Mouse (Mus musculus) thymus, adult 2 months (tissue): ENCODE results near the gene Nfkbid. TPM values are rescaled to one million over a fixed set of nuclear protein-coding genes. Genes with fewer than 3 reads are reported as not detected.
"Not testable (repeated sequence)": the region's sequence is repeated elsewhere in the genome, so short reads cannot be mapped to it uniquely, and the experiment has no call there.

Source experiments
- DNase-seq: peaks from one replicate; pipeline ENCODE4 v3.0.0; 2021
- H3K27ac ChIP-seq: fragments of 200-500 bp; 2 replicates; pipeline ENCODE4 v1.5.1; 2012; ENCODE audit warnings: low read length, control low read depth; ENCODE audit not compliant: control insufficient read depth, insufficient read depth
- H3K27me3 ChIP-seq: fragments of 200-500 bp; 2 replicates; pipeline ENCODE4 v1.6.1; 2012; ENCODE audit warnings: mild to moderate bottlenecking, low read length, moderate library complexity, mixed read lengths; ENCODE audit not compliant: control insufficient read depth, insufficient read depth
- H3K36me3 ChIP-seq: fragments of 200-500 bp; 2 replicates; pipeline ENCODE4 v1.6.1; 2012; ENCODE audit warnings: mild to moderate bottlenecking, low read length, moderate library complexity; ENCODE audit not compliant: control insufficient read depth, insufficient read depth
- H3K4me1 ChIP-seq: fragments of 200-500 bp; replicated peaks from 2 replicates; pipeline ENCODE4 v1.6.1; 2012; ENCODE audit warnings: low read length; ENCODE audit not compliant: control insufficient read depth, insufficient read depth
- H3K4me3 ChIP-seq: fragments of 200-500 bp; 2 replicates; pipeline ENCODE4 v1.5.1; 2012; ENCODE audit warnings: mild to moderate bottlenecking, low read length, control low read depth, moderate library complexity; ENCODE audit not compliant: control insufficient read depth, insufficient read depth
- CTCF ChIP-seq: fragments of 200-500 bp; IDR thresholded peaks from 2 replicates; pipeline ENCODE4 v1.5.1; 2012; ENCODE audit warnings: mild to moderate bottlenecking, control low read depth, low read length, moderate library complexity, borderline replicate concordance; ENCODE audit not compliant: control insufficient read depth, poor library complexity, insufficient read depth; ENCODE audit errors: extremely low read depth
- POLR2A ChIP-seq: fragments of 200-500 bp; IDR thresholded peaks from 2 replicates; pipeline ENCODE4 v1.6.1; 2012; ENCODE audit warnings: mild to moderate bottlenecking, low read length, control low read depth, moderate library complexity; ENCODE audit not compliant: control insufficient read depth, poor library complexity, insufficient read depth; ENCODE audit errors: extremely low read depth
- WGBS: fragments of 180-500 bp; shearing (Covaris S2); methylation state at CpG from one replicate; pipeline ENCODE4 v1.1.7; 2018; 5-methylcytosine and 5-hydroxymethylcytosine counted together
- polyA plus RNA-seq: library from polyadenylated mRNA; depleted of rRNA; stranded (reverse); fragments of >200 nt; gene quantifications from 2 replicates; pipeline ENCODE4 v1.2.3, GENCODE M21; 2012; rRNA removed

The Nfkbid gene
- polyA plus RNA-seq, 1 experiment, result 77.4 TPM

GRCm38 (mm10) chr7:30472411-30472810 is 50.9 kb downstream of the Nfkbid start:
- H3K36me3 ChIP-seq, result no peaks in the 10 kb centered on the region
- DNase-seq, result peak; percentile 58
- no peaks in the 10 kb centered on the region; the same call in 1 of the 2 replicates for H3K27me3 ChIP-seq
- H3K4me3 ChIP-seq, result no peak overlapping the region
- no peak overlapping the region for H3K27ac ChIP-seq
- WGBS, result 51% methylated on average over 5 of the region's 5 CpGs
- TF ChIP-seq POLR2A (no peak), CTCF (peak; percentile 67; the same call in 1 of the 2 replicates)
- no peaks in the 10 kb centered on the region for H3K4me1 ChIP-seq

- no peaks in the 10 kb centered on the region for H3K36me3 ChIP-seq
- no peak overlapping the region for H3K4me3 ChIP-seq
- TF ChIP-seq POLR2A (no peak), CTCF (no peak)
- H3K27me3 ChIP-seq, result no peaks in the 10 kb centered on the region; the same call in 1 of the 2 replicates
- WGBS, result 70% methylated on average over 4 of the region's 4 CpGs
- no peaks in the 10 kb centered on the region for H3K4me1 ChIP-seq
- DNase-seq, result no peak
- H3K27ac ChIP-seq, result no peak overlapping the region
Observed at GRCm38 (mm10) chr7:30474999-30475398, 53.5 kb downstream of the Nfkbid start.

GRCm38 (mm10) chr7:30476136-30476535 is 54.6 kb downstream of the Nfkbid start:
- H3K4me3 ChIP-seq, DNase-seq, H3K4me1 ChIP-seq, H3K27ac ChIP-seq, H3K27me3 ChIP-seq, H3K36me3 ChIP-seq: not testable (repeated sequence)
- WGBS, result 84% methylated on average over 7 of the region's 7 CpGs

- Histone ChIP-seq H3K36me3 (no peaks in the 10 kb centered on the region), H3K27me3 (no peaks in the 10 kb centered on the region), H3K27ac (no peak overlapping the region), H3K4me3 (no peak overlapping the region), H3K4me1 (no peaks in the 10 kb centered on the region)
- DNase-seq, result no peak
- 21% methylated on average over 31 of the region's 32 CpGs for WGBS
- no peak for TF ChIP-seq CTCF
- no peak for TF ChIP-seq POLR2A
Observed at GRCm38 (mm10) chr7:30477415-30478381, 56.2 kb downstream of the Nfkbid start.

Other genes with a start within 250 kb of the Nfkbid start
- 28.1 and 85.8 TPM in 2 replicates for gene Cox7a1, start 237.6 kb upstream of the Nfkbid start, polyA plus RNA-seq
- gene Capns1, start 222.9 kb upstream of the Nfkbid start, polyA plus RNA-seq, result 565 and 739 TPM in 2 replicates
- 131 and 157 TPM in 2 replicates for gene Polr2i, start 189.8 kb upstream of the Nfkbid start, polyA plus RNA-seq
- 42.4 and 47.1 TPM in 2 replicates for gene Tbcb, start 189.5 kb upstream of the Nfkbid start, polyA plus RNA-seq
- gene Ovol3, start 186.0 kb upstream of the Nfkbid start, polyA plus RNA-seq, result 0.66 and 1.4 TPM in 2 replicates
- gene Thap8, start 141.6 kb upstream of the Nfkbid start, polyA plus RNA-seq, result 0.17 and 0.26 TPM in 2 replicates
- 54.1 and 66.9 TPM in 2 replicates for gene Wdr62, start 141.3 kb upstream of the Nfkbid start, polyA plus RNA-seq
- 2.9 and 3.3 TPM in 2 replicates for gene Clip3, start 130.0 kb upstream of the Nfkbid start, polyA plus RNA-seq
- gene Alkbh6, start 113.0 kb upstream of the Nfkbid start, polyA plus RNA-seq, result 159 and 192 TPM in 2 replicates
- gene Syne4, start 106.9 kb upstream of the Nfkbid start, polyA plus RNA-seq, result 15.4 and 16.8 TPM in 2 replicates
- gene E130208F15Rik, start 100.0 kb upstream of the Nfkbid start, polyA plus RNA-seq, result 0.74 and 0.93 TPM in 2 replicates
- 26.9 and 31.7 TPM in 2 replicates for gene Sdhaf1, start 97.8 kb upstream of the Nfkbid start, polyA plus RNA-seq
- gene Lrfn3, start 59.0 kb upstream of the Nfkbid start, polyA plus RNA-seq, result 0.78 and 1.1 TPM in 2 replicates
- gene Tyrobp, start 8.0 kb upstream of the Nfkbid start, polyA plus RNA-seq, result 273 and 417 TPM in 2 replicates
- gene Hcst, start 1.9 kb upstream of the Nfkbid start, polyA plus RNA-seq, result 212 and 279 TPM in 2 replicates
- gene Aplp1, start 23.8 kb downstream of the Nfkbid start, polyA plus RNA-seq, result 5.9 and 6.0 TPM in 2 replicates
- 0.05 and 0.15 TPM in 2 replicates for gene Kirrel2, start 36.0 kb downstream of the Nfkbid start, polyA plus RNA-seq
- gene Nphs1, start 36.6 kb downstream of the Nfkbid start, polyA plus RNA-seq, result 0.19 and 0.38 TPM in 2 replicates
- gene Prodh2, start 71.9 kb downstream of the Nfkbid start, polyA plus RNA-seq, result 0.13 and 0.62 TPM in 2 replicates
- 156 and 176 TPM in 2 replicates for gene Arhgap33, start 113.3 kb downstream of the Nfkbid start, polyA plus RNA-seq
- 30.0 and 89.6 TPM in 2 replicates for gene Hspb6, start 130.4 kb downstream of the Nfkbid start, polyA plus RNA-seq
- gene Proser3, start 130.6 kb downstream of the Nfkbid start, polyA plus RNA-seq, result 36.1 and 36.3 TPM in 2 replicates
- 73.0 and 78.6 TPM in 2 replicates for gene Lin37, start 138.1 kb downstream of the Nfkbid start, polyA plus RNA-seq
- gene U2af1l4, start 141.6 kb downstream of the Nfkbid start, polyA plus RNA-seq, result 81.5 and 84.2 TPM in 2 replicates
- gene Gm49396, start 141.6 kb downstream of the Nfkbid start, polyA plus RNA-seq, result 7.3 and 8.8 TPM in 2 replicates
- 130 and 176 TPM in 2 replicates for gene Psenen, start 141.9 kb downstream of the Nfkbid start, polyA plus RNA-seq
- 26.1 and 31.7 TPM in 2 replicates for gene Igflr1, start 143.7 kb downstream of the Nfkbid start, polyA plus RNA-seq
- 161 and 171 TPM in 2 replicates for gene Kmt2b, start 167.0 kb downstream of the Nfkbid start, polyA plus RNA-seq
- gene Zbtb32, start 177.2 kb downstream of the Nfkbid start, polyA plus RNA-seq, result 1.9 and 3.2 TPM in 2 replicates
- gene Upk1a, start 191.1 kb downstream of the Nfkbid start, polyA plus RNA-seq, result 4.5 and 7.5 TPM in 2 replicates
- 283 and 388 TPM in 2 replicates for gene Cox6b1, start 204.4 kb downstream of the Nfkbid start, polyA plus RNA-seq
- gene Etv2, start 214.1 kb downstream of the Nfkbid start, polyA plus RNA-seq, result 0.13 TPM in 1 of 2 replicates, not detected in the other
- gene Rbm42, start 228.6 kb downstream of the Nfkbid start, polyA plus RNA-seq, result 117 and 129 TPM in 2 replicates
- gene Haus5, start 243.3 kb downstream of the Nfkbid start, polyA plus RNA-seq, result 41.2 and 47.7 TPM in 2 replicates
- not detected in 2 replicates for gene Pmis2, start 249.9 kb downstream of the Nfkbid start, polyA plus RNA-seq